Mouse (Mus musculus) G1E (cell line): ENCODE results near the gene Cngb1.

Experiments used
- CTCF ChIP-seq: IDR thresholded peaks from 2 replicates; pipeline ENCODE4 v1.5.1; 2012; ENCODE audit warnings: low read depth, low read length, inconsistent platforms, mixed read lengths
- TAL1 ChIP-seq: conservative IDR thresholded peaks from 2 replicates; pipeline ENCODE4 v1.6.1; 2012; ENCODE audit warnings: low read depth, low read length, inconsistent platforms, mixed read lengths

DNA sequence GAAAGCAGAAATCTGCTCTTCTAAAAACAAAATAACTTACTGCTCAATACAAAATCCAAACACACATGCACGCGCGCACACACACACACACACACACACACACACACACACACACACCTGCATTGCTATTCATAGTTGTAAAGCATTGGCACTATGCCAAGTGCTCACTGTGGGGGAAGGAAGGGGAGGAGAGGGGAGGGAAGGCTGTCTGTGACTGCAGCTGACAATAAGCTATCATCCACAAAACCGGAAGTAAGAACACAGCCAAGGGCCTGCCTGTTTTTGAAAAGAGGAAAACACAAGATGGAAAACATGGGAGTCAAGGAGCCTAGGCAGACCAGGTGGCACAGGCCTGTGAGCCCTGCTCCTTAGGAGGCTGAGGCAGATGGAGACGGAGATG is 61.2 kb downstream of the Cngb1 start:
- no peak for TF ChIP-seq TAL1
- TF ChIP-seq CTCF, result no peak
